Mouse (Mus musculus) adrenal gland, adult (tissue): ENCODE data around the gene Rubcnl.
A peak's percentile ranks its signal among the peaks of the same experiment; 100 is the strongest.

Experiments used
- DNase-seq, 2 experiments: peaks; one replicate each; pipeline ENCODE4 v3.0.0; 2022 to 2023; ENCODE audit warnings: low spot score in 1 of 2; ENCODE audit not compliant: inconsistent age in 2 of 2

The Rubcnl gene

DNA sequence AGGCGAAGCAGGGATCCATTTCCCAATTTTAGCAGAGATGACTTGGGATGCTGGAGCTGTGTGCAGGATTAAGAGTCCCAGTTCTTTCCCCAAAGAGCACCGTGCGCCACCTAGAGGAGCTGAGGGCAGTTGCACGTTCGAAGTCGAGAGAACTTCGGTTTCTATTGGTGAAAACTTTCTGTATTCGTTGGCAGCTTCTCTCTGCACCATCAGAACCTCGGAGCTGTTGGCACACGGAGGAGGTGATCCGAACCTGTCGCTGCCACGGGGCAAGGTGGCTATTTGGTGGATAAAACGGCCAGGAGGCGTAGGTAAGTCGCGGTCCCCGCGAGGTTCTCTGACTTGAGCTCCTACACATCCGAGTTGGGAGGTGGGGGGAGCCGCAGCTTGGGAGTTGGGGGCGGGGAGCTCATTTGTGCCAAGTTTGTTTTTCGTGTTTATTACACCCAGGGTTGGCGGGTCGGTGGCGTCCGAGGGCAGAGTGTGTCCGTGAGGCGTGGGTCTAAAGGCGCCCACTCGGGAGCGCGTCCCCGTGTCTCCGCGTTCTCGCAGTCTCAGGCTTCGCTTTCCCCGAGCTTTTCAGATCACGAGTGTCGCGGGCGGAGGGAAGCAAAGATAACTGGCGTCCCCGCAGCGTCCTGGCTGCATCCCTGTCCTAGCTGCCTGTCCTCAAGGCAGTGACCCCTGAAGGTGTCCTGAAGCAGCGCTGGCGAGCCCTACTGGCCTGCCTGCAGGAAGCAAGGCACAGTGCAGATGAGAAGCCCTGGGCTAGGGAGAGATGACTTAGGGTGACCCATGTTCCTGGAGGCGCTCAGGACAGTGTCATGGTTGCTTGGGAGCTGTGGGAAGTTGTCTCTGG is at the start of gene Rubcnl:
TSS of gene Rubcnl (plus strand) at position 172 of the 859 bp plus-strand sequence.
- DNase-seq, result peak; percentile 83 to 94

- DNase-seq, result peak in 1 of 2 experiments; percentile 48
Observed at GRCm38 (mm10) chr14:74972216-74972615, 43.6 kb upstream of the Rubcnl start.

GRCm38 (mm10) chr14:74972687-74973086 is 43.1 kb upstream of the Rubcnl start:
- no peak for DNase-seq

GRCm38 (mm10) chr14:74974136-74974651 is 41.6 kb upstream of the Rubcnl start:
- DNase-seq, result peak; percentile 27 to 48

DNA sequence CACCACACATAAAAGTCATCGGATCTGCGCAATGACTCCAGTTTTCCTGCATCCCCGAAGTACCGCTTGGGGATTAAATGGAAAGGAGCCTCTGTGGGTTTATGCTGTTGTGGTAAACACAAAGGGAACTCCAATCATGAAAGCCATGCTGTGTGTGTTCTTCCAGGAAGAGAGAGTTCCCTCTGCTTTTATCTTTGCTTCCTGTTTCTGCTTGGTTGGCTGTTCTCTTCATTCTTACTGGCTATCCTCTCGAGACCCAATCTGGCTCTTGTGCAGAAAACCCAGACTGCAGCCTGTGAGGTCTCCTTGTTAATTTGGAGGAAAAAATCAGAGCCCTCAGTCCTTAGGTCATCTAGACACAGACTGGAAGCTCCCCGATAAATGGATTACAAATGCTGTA is 38.9 kb upstream of the Rubcnl start:
- DNase-seq, result no peak

- no peak for DNase-seq
Observed at GRCm38 (mm10) chr14:74981016-74981415, 34.8 kb upstream of the Rubcnl start.

DNA sequence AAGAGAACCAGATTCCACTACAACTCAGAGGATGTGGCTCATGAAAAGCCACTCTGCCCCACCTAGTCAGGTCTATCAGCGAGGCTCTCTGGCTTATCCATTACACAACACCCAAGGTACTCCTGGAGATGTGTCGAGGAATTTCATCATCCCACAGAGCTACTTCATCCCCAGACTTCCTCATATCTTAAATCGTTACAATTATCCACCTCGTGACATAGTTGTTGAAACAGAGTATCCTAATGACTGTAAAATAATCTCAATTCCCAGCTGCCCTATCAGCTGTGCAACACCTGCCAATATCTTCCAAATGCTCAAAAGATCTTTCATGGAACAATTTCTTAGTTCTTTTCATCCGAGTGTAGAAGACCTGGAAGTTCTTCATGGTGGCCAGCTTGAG is 32.7 kb upstream of the Rubcnl start:
- no peak for DNase-seq

DNA sequence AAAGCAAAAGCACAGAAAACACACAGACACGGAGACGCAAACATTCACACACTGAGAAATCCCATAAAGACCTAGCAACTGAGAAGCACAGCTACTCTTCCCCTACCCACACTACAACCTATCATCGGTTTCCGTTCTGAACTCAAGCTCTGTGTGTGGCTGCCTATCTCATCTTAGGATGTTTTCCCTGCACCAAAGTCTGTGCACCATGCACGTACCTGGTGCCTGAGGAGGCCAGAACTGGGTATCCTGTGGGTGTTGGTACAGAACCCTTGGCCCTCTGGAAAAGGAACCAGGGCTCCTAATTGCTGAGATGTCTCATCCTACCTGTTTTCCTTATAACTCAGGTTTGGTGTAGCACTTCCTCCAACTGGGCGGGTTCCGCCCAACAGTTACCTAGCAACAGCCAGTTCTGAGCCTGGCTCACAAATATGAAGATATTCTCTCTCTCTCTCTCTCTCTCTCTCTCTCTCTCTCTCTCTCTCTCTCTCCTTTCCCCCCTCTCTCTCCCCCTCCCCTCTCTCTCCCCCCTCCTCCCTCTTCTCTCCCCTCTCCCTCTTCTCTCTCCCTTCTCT is 30.9 kb upstream of the Rubcnl start:
- no peak for DNase-seq

DNA sequence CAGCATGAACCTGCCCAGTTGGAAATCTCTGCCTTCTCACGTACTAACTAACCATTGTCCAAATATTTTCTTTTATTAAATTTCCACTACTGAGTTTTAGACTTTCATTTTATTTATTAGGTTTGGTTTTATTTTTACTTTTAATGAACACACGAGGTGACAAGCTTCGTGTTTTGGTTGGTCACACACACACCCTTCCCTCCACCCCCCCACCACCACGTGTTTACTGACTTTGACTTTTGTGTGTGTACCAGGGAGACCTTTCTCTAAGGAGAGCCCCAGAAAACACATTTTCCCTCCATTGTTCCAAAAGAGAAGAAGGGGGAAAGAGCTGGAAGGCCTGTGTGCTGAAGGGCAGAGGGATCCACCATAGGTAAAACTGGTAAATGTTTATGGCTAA is 30.2 kb upstream of the Rubcnl start:
- DNase-seq, result no peak

- no peak for DNase-seq
Observed at GRCm38 (mm10) chr14:74986527-74986926, 29.3 kb upstream of the Rubcnl start.

GRCm38 (mm10) chr14:74989322-74989721 is 26.5 kb upstream of the Rubcnl start:
- no peak for DNase-seq

- DNase-seq, result no peak
Observed at GRCm38 (mm10) chr14:74989909-74990308, 25.9 kb upstream of the Rubcnl start.

GRCm38 (mm10) chr14:74990504-74990903 is 25.3 kb upstream of the Rubcnl start:
- peak in 1 of 2 experiments; percentile 84 for DNase-seq

- no peak for DNase-seq
Observed at GRCm38 (mm10) chr14:74996556-74996955, 19.3 kb upstream of the Rubcnl start.

DNA sequence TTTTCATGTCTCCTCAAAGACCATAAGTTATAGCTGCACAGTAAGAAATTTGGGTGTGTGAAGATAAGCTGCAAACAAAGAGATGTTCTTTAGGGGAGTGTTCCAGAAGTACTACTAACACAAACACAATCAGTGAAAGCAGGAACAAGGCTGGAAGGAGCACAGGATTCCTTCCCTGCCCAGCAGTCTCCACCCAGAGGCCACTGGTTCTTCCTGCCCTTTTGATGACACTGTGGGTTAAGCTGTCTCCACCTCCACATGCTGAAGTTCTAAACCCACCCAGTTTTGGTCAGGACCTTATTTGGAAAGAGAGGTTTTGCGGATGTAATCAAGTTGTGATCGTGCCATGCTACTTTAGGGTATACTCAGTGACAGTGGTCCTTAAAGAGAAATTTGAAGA is 18.8 kb upstream of the Rubcnl start:
- no peak for DNase-seq

DNA sequence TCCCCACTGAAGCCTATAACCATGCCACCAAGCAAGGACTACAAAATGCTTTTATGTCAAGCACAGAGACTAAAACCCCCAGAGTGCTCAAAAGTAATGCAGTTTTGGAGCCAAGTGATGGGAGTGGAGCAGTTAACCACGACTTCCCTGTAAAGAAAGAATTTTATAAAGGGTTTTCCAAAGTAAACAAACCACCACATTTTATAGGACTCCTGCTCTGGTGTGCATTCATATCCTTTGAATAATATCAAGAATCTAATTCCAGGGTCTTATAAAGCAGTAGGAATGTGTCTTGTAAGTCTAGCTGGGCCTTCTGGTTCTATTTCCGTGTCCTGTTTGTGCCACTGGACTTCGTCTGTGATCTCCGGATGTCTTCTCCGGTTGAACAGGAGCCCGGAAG is 14.5 kb upstream of the Rubcnl start:
- no peak for DNase-seq

DNA sequence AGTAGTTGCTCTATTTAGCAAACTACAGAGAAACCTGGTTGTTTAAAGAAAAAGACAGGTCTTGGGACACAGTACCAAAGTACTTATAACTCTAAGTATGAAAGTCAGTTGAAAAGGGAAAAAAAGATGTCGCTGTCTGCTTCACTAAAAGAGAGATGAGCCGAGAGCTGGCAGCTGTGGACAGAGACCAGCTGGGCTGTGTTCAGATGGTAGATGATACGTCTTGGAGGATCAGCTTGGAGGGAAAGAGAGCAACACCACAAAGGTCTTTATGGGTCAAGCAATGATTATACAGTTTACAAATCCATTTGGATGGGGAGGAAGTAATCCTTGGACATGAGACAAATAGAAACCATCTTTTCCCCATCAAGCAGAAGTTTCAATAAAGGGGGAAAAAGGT is 12.5 kb upstream of the Rubcnl start:
- DNase-seq, result no peak

DNA sequence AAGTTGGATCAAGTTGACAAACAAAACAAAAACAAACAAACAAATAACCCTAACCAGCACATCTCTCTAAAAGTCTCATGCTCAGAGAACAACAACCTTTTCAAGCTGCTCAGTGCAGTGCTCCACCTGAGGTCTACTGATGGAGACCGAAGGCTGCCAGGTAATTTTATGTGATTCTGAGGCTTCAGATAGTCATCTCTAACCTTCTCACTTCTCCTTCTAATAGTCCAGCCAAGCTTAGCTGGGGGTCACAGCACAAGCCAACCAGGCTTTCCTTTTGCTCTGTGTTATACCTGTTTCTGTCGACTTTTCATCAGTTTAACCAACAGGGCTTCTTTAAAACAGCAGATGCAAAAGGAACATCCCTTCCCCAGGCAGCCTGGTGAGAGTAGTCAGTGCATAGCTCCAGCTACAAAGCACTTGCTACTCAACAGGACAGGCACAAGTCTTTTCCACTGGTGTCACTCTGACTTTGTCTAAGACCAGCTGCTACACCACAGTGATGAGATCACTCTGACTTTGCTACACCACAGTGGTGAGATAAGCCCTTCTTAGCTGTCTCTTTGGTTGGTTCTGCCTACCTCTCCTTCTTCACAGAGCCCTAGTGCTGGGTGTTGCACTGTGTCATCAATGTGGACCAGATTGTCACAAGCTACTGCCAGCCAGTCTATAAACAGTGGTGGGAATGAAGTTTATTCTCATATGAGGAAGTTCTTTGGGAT is 10.2 kb upstream of the Rubcnl start:
- DNase-seq, result no peak

DNA sequence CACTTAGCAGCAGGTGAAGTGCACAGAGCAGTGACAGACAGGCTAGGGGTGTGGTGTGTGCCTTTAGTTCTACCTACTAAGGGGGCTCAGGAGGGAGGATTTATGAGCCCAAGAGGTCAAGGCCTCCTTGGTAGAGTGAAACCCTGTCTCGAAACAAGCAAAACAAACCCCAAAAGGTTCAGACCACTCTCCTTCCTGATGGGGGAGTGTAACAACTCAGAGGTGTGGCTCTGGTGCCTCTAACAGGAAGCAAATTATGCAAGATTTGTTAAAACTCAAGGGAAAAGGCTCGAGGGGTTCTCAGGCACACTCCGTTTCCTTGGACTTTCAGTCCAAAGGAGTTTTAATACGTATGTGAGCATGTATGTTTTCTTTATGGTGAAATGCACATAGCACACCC is 5.5 kb upstream of the Rubcnl start:
- DNase-seq, result no peak

DNA sequence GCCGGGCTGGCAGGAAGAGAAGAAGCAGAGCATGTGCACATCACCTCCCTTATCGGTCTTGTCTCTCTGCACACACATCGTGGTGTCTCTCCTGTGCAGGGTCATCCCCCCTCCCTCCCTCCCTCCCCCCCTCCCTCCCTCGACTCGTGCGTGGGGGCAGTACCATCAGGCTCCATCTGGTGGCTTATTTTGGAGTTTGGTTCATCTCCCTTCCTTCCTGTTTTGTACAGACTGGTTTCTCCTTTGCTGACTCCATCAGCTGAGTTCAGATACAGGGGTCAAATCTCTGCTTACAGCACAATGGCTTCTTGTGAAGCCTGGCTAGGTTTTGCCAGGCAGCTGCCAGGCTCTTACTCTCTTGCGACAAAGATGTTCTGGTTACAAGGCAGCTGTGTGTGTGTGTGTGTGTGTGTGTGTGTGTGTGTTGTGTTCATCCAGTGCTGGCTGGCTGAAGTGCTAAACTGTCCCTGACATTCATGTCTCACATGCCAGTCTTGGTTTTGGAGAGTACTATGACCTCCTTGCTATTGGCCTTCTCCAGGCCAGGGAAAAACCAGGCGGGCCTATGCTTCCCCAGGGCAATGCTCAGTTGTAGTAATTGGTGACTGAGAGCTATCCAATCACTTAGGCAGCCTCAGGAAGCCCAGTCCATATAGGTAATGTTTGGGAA is 4.7 kb upstream of the Rubcnl start:
- peak; percentile 60 to 73 for DNase-seq

GRCm38 (mm10) chr14:75016715-75017020 is 841 bp downstream of the Rubcnl start:
- DNase-seq, result no peak
